Mouse (Mus musculus) right cerebral cortex, postnatal 10 days (tissue): ENCODE data around the gene Nemp1.
"Not testable (repeated sequence)": the region's sequence is repeated elsewhere in the genome, so short reads cannot be mapped to it uniquely, and the experiment has no call there.

Source experiments
- DNase-seq, 2 experiments: peaks; one replicate each; pipeline ENCODE4 v3.0.0; 2021; ENCODE audit warnings: low spot score in 2 of 2

Gene Nemp1

GRCm38 (mm10) chr10:127643553-127644238 is 23.0 kb upstream of the Nemp1 start:
- DNase-seq = peak in 1 of 2 experiments; percentile 57

GRCm38 (mm10) chr10:127645791-127646190 is 20.9 kb upstream of the Nemp1 start:
- DNase-seq = no peak

- DNase-seq = no peak
Observed at GRCm38 (mm10) chr10:127652906-127653638, 13.6 kb upstream of the Nemp1 start.

- DNase-seq = no peak
Observed at GRCm38 (mm10) chr10:127654970-127655579, 11.6 kb upstream of the Nemp1 start.

- not testable (repeated sequence) for DNase-seq
Observed at GRCm38 (mm10) chr10:127657617-127658016, 9.1 kb upstream of the Nemp1 start.

- no peak for DNase-seq
Observed at GRCm38 (mm10) chr10:127658076-127658475, 8.6 kb upstream of the Nemp1 start.

GRCm38 (mm10) chr10:127659551-127659950 is 7.2 kb upstream of the Nemp1 start:
- no peak for DNase-seq

- DNase-seq = peak in 1 of 2 experiments; percentile 35
Observed at GRCm38 (mm10) chr10:127661291-127661914, 5.3 kb upstream of the Nemp1 start.

- peak; percentile 76 to 78 for DNase-seq
Observed at GRCm38 (mm10) chr10:127661915-127662663, 4.6 kb upstream of the Nemp1 start.

GRCm38 (mm10) chr10:127662666-127663253 is 3.9 kb upstream of the Nemp1 start:
- DNase-seq = peak in 1 of 2 experiments; percentile 61

- DNase-seq = no peak
Observed at GRCm38 (mm10) chr10:127663590-127663989, 3.1 kb upstream of the Nemp1 start.

GRCm38 (mm10) chr10:127664166-127664565 is 2.5 kb upstream of the Nemp1 start:
- peak in 1 of 2 experiments; percentile 38 for DNase-seq

GRCm38 (mm10) chr10:127664891-127665290 is 1.8 kb upstream of the Nemp1 start:
- DNase-seq = no peak

GRCm38 (mm10) chr10:127665366-127666181 is 1.1 kb upstream of the Nemp1 start:
- DNase-seq = peak in 1 of 2 experiments; percentile 37

GRCm38 (mm10) chr10:127667269-127668092 is 780 bp downstream of the Nemp1 start:
- DNase-seq = peak; percentile 86 to 90

GRCm38 (mm10) chr10:127668093-127669050 is 1.7 kb downstream of the Nemp1 start, which contains the start of gene Nab2:
Gene Nab2, minus strand, starts transcription at chr10:127668568.
- DNase-seq = peak; percentile 88 to 89

GRCm38 (mm10) chr10:127669170-127669569 is 2.5 kb downstream of the Nemp1 start:
- peak; percentile 85 to 92 for DNase-seq

GRCm38 (mm10) chr10:127670185-127670584 is 3.5 kb downstream of the Nemp1 start:
- DNase-seq = no peak
